Mouse (Mus musculus): Measurements from ENCODE around the gene Gm26602. TPM values are rescaled to one million over a fixed set of nuclear protein-coding genes. Genes with fewer than 3 reads are reported as not detected.
A peak's percentile ranks its signal among the peaks of the same experiment; 100 is the strongest.

Gm26602 gene
- polyA plus RNA-seq, 1 experiment from 2014 or later = not detected

DNA sequence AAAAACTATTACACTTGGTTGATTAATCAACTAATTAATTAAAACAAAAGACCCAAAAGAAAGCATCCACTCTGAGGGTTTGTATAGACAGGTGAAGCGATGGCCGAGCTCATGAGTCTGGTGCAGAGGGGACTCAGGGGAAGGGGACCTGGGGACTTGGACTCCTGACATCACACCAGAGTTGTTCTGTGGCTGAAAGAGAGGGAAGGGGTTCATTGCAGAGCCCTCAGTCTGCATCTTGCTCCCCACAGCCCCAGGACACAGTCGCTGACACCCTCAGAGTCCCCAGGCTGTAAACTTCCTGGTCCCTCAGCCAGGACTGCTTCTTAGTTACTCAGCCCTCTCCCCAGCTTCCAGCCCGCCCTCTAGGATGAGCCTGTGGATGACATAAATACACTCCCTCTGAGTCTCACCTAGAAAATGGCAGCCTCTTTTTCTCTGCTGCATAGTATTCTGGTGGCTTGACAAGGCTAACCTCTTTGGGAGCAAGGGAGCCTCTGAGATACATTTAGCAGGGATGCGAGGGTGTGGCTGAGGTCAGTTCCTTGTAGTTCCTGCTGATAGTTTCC lies 7.0 kb downstream of the Gm26602 start:
- H3K9me3 ChIP-seq (ENCODE audit: low read length) = no peaks in the 10 kb centered on the region
- no peaks in the 10 kb centered on the region for H3K36me3 ChIP-seq (ENCODE audit: insufficient read depth, low read length)
- DNase-seq (ENCODE audit: low spot score) (no peak), ATAC-seq (no peak)
- H3K4me2 ChIP-seq (replicated peaks; ENCODE audit: low read depth, low read length) = peak overlapping the region; percentile 88
- H3K4me1 ChIP-seq (ENCODE audit: insufficient read depth, low read depth, low read length) = peaks cover 21% of the 10 kb centered on the region; the same call in 1 of the 2 replicates
- TF ChIP-seq EP300 (IDR thresholded peaks at IDR 0.05) = no peak
- TF ChIP-seq CTCF (IDR thresholded peaks at IDR 0.05) = no peak
- H3K27ac ChIP-seq (ENCODE audit: low read length) = no peak overlapping the region
- H3K4me3 ChIP-seq (ENCODE audit: low read depth, low read length) = no peak overlapping the region
- peaks cover 34% of the 10 kb centered on the region for H3K27me3 ChIP-seq (replicated peaks; ENCODE audit: insufficient read depth, low read length)
- no peak overlapping the region for H3K9ac ChIP-seq (replicated peaks; ENCODE audit: low read depth)
- 67% methylated on average over 5 of the region's 5 CpGs for WGBS

- DNase-seq (ENCODE audit: low spot score) = peak; percentile 51
- ATAC-seq = no peak
- TF ChIP-seq CTCF (IDR thresholded peaks at IDR 0.05) (no peak), EP300 (IDR thresholded peaks at IDR 0.05) (no peak)
- H3K36me3 ChIP-seq (ENCODE audit: insufficient read depth, low read length) = no peaks in the 10 kb centered on the region
- H3K9ac ChIP-seq (replicated peaks; ENCODE audit: low read depth) = 0 out of 2 replicates have a peak overlapping the region, but pooled peaks have one; percentile 3
- H3K4me3 ChIP-seq (ENCODE audit: low read depth, low read length) = peak overlapping the region; percentile 23; the same call in 1 of the 2 replicates
- H3K4me2 ChIP-seq (replicated peaks; ENCODE audit: low read depth, low read length) = peak overlapping the region; percentile 50
- no peak overlapping the region for H3K27ac ChIP-seq (ENCODE audit: low read length)
- H3K9me3 ChIP-seq (ENCODE audit: low read length) = no peaks in the 10 kb centered on the region
- 11% methylated on average over 34 of the region's 35 CpGs for WGBS
- H3K27me3 ChIP-seq (replicated peaks; ENCODE audit: insufficient read depth, low read length) = peaks cover 35% of the 10 kb centered on the region
- peaks cover 21% of the 10 kb centered on the region; the same call in 1 of the 2 replicates for H3K4me1 ChIP-seq (ENCODE audit: insufficient read depth, low read depth, low read length)
These were observed 7.8 kb downstream of the Gm26602 start for GRCm38 (mm10) chr10:79918231-79919078.

DNA sequence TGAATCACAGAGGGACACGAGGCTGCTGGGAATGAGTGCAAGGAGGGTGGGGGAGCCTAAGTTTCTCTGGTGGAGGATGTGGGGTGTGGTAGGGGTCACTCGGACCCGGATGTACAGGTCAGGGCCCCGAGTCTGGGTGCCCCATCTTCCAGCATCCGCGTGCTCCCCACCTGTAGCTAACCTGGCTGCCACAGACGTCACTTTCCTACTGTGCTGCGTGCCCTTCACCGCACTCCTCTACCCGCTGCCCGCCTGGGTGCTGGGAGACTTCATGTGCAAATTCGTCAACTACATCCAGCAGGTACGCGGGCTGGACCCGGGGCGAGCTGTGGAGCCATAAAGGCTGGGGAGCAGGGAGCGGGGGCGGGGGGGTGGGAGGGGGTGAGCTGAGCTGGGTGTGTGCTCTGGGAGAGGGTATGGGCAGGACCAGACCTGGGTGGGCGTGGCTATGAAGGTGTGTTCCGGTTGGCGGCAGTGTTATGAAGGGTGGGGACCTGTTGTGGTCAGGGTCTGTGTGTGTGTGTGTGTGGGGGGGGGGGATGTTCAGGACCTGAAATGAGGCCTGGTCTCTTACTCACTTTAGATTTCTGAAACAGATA lies 8.7 kb downstream of the Gm26602 start:
- Histone ChIP-seq H3K4me1 (ENCODE audit: insufficient read depth, low read depth, low read length) (peaks cover 21% of the 10 kb centered on the region; the same call in 1 of the 2 replicates), H3K27me3 (replicated peaks; ENCODE audit: insufficient read depth, low read length) (peaks cover 35% of the 10 kb centered on the region), H3K4me2 (replicated peaks; ENCODE audit: low read depth, low read length) (peak overlapping the region; percentile 50), H3K9ac (replicated peaks; ENCODE audit: low read depth) (no peak overlapping the region), H3K4me3 (ENCODE audit: low read depth, low read length) (peak overlapping the region; percentile 10; the same call in 1 of the 2 replicates), H3K27ac (ENCODE audit: low read length) (no peak overlapping the region), H3K36me3 (ENCODE audit: insufficient read depth, low read length) (no peaks in the 10 kb centered on the region), H3K9me3 (ENCODE audit: low read length) (no peaks in the 10 kb centered on the region)
- no peak for ATAC-seq
- TF ChIP-seq EP300 (IDR thresholded peaks at IDR 0.05) = no peak
- no peak for TF ChIP-seq CTCF (IDR thresholded peaks at IDR 0.05)
- WGBS = 9% methylated on average over 20 of the region's 21 CpGs
- peak; percentile 46 for DNase-seq (ENCODE audit: low spot score)

GRCm38 (mm10) chr10:79920056-79920890 lies 9.6 kb downstream of the Gm26602 start:
- TF ChIP-seq CTCF (IDR thresholded peaks at IDR 0.05) (no peak), EP300 (IDR thresholded peaks at IDR 0.05) (no peak)
- DNase-seq (ENCODE audit: low spot score) = no peak
- Histone ChIP-seq H3K9me3 (ENCODE audit: low read length) (no peaks in the 10 kb centered on the region), H3K4me3 (ENCODE audit: low read depth, low read length) (no peak overlapping the region), H3K27me3 (replicated peaks; ENCODE audit: insufficient read depth, low read length) (peaks cover 35% of the 10 kb centered on the region), H3K36me3 (ENCODE audit: insufficient read depth, low read length) (no peaks in the 10 kb centered on the region), H3K4me1 (ENCODE audit: insufficient read depth, low read depth, low read length) (peaks cover 21% of the 10 kb centered on the region; the same call in 1 of the 2 replicates), H3K4me2 (replicated peaks; ENCODE audit: low read depth, low read length) (no peak overlapping the region), H3K9ac (replicated peaks; ENCODE audit: low read depth) (no peak overlapping the region), H3K27ac (ENCODE audit: low read length) (no peak overlapping the region)
- no peak for ATAC-seq
- WGBS = 25% methylated on average over 26 of the region's 26 CpGs

DNA sequence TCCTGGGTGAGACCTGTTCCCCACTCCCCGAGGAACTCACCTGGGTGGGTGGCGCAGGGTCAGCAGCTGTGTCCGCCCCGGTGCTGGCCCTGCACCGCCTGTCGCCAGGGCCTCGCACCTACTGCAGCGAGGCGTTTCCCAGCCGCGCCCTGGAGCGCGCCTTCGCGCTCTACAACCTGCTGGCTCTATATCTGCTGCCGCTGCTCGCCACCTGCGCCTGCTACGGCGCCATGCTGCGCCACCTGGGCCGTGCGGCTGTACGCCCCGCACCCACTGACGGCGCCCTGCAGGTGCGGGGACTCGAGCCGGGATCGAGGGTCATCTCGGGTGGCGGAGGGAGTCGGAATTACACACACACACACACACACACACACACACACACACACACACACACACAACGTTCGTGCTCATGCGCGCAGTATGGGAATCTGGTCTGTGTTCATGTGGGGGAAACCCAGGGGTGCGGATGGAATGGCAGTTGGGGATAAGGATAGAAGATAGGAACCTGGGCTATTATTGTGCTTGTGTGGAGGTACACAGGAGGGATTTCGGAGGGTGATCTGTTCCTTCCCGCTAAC lies 10.4 kb downstream of the Gm26602 start, which contains the start of gene R3hdm4:
R3hdm4 (minus strand) TSS at position 251 of the 578 bp plus-strand sequence.
- 6% methylated on average over 27 of the region's 41 CpGs for WGBS
- DNase-seq (ENCODE audit: low spot score) = no peak
- H3K9ac ChIP-seq (replicated peaks; ENCODE audit: low read depth) = no peak within 1 kb of the TSS
- no peaks in the 10 kb centered on the region for H3K9me3 ChIP-seq (ENCODE audit: low read length)
- H3K4me2 ChIP-seq (replicated peaks; ENCODE audit: low read depth, low read length) = peak within 1 kb of the TSS; percentile 27; the same call in 1 of the 2 replicates
- H3K36me3 ChIP-seq (ENCODE audit: insufficient read depth, low read length) = no peaks in the 10 kb centered on the region
- no peak within 1 kb of the TSS for H3K4me3 ChIP-seq (ENCODE audit: low read depth, low read length)
- H3K4me1 ChIP-seq (ENCODE audit: insufficient read depth, low read depth, low read length) = peaks cover 19% of the 10 kb centered on the region; the same call in 1 of the 2 replicates
- H3K27ac ChIP-seq (ENCODE audit: low read length) = no peak within 1 kb of the TSS
- ATAC-seq = no peak
- peaks cover 35% of the 10 kb centered on the region for H3K27me3 ChIP-seq (replicated peaks; ENCODE audit: insufficient read depth, low read length)
- TF ChIP-seq CTCF (IDR thresholded peaks at IDR 0.05) = no peak
- TF ChIP-seq EP300 (IDR thresholded peaks at IDR 0.05) = no peak

Measured in lung, postnatal 0 days (tissue).